Comparison of ENCODE assay signal across 8 mouse cellular contexts in the genomic region with DNA sequence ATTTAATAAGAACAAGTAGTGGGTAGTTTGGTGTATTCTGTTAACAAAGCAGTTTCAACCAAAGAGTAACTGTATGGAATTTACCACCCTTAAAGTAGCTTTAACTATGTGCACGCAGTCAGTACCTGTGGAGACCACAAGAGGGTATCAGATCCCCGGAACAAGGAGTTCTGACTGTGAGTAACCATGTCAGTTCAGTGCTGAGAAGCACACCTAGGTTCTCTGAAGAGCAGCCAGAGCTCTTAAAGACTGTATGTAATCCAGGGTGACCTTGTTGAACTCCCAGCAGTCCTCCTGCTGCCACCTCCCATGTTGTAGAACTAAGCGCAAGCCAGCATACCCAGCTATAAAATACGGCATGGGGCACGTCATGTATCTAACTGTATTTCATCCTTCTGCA. TPM values are rescaled to one million over a fixed set of nuclear protein-coding genes. Genes with fewer than 3 reads are reported as not detected.
DNase-seq lines count a peak whose midpoint lies in the region; ATAC-seq and TF ChIP-seq lines count a peak whose summit lies in the region.

No protein-coding gene starts in this region.

- peak overlapping the region; percentile 52 for H3K27ac ChIP-seq in intestine, postnatal 0 days (ENCODE audit: low read depth, low read length)
- no peak overlapping the region for H3K27ac ChIP-seq in liver, postnatal 0 days (ENCODE audit: low read depth)

- DNase-seq in B cell, adult 2 months = peak; percentile 74 to 79
- peak; percentile 49 to 60 for DNase-seq in cerebellum, postnatal 36 days
- DNase-seq in liver, postnatal 0 days = peak; percentile 64
- no peak for DNase-seq in frontal cortex, postnatal 25 days (ENCODE audit: low spot score in 2 of 2)

- peak; percentile 43 for ATAC-seq in granulocyte monocyte progenitor cell, adult 5-6 weeks (replicated peaks; ENCODE audit: poor library complexity, severe bottlenecking)
- ATAC-seq in intestine, postnatal 0 days = peak; percentile 20; the same call in 1 of the 2 replicates
- ATAC-seq in liver, postnatal 0 days = no peak
- peak; percentile 76 for ATAC-seq in neutrophil, adult 5-6 weeks (ENCODE audit: extremely low read depth, insufficient number of reproducible peaks, low FRiP score, poor library complexity, severe bottlenecking)

- peaks cover 35% of the 10 kb centered on the region for H3K4me1 ChIP-seq in E14TG2a.4 (replicated peaks; ENCODE audit: low read depth, low read length)
- no peaks in the 10 kb centered on the region for H3K4me1 ChIP-seq in intestine, postnatal 0 days (replicated peaks; ENCODE audit: control insufficient read depth, insufficient read depth, low read length)
- peaks cover 21% of the 10 kb centered on the region for H3K4me1 ChIP-seq in liver, postnatal 0 days (ENCODE audit: insufficient read depth)

- 22% methylated on average over 5 of the region's 5 CpGs for WGBS in intestine, postnatal 0 days
- 48% methylated on average over 5 of the region's 5 CpGs for WGBS in liver, postnatal 0 days (ENCODE audit: insufficient replicate concordance)

- no peak for TF ChIP-seq EP300 in liver, postnatal 0 days (IDR thresholded peaks at IDR 0.05; ENCODE audit: low read depth)

- H3K27me3 ChIP-seq in E14TG2a.4 (ENCODE audit: insufficient read depth, low read length) = no peaks in the 10 kb centered on the region
- H3K27me3 ChIP-seq in intestine, postnatal 0 days (replicated peaks; ENCODE audit: control insufficient read depth, insufficient read depth, low read length) = no peaks in the 10 kb centered on the region
- H3K27me3 ChIP-seq in liver, postnatal 0 days (ENCODE audit: insufficient read depth, low read length) = no peaks in the 10 kb centered on the region

- H3K4me3 ChIP-seq in E14TG2a.4 (replicated peaks; ENCODE audit: low read length) = 0 out of 2 replicates have a peak overlapping the region, but pooled peaks have one; percentile 5
- 0 out of 2 replicates have a peak overlapping the region, but pooled peaks have one; percentile 1 for H3K4me3 ChIP-seq in intestine, postnatal 0 days (ENCODE audit: low read depth, low read length)
- H3K4me3 ChIP-seq in liver, postnatal 0 days (ENCODE audit: low read depth, low read length) = no peak overlapping the region; the same call in 1 of the 2 replicates

- peak overlapping the region; percentile 80 for H3K4me2 ChIP-seq in intestine, postnatal 0 days (replicated peaks; ENCODE audit: low read depth)
- H3K4me2 ChIP-seq in liver, postnatal 0 days (ENCODE audit: low read depth, low read length) = peak overlapping the region; percentile 83

- TF ChIP-seq CTCF in E14TG2a.4 (conservative IDR thresholded peaks at IDR 0.05; ENCODE audit: low read length) = peak; percentile 89
- peak; percentile 86 for TF ChIP-seq CTCF in intestine, postnatal 0 days (IDR thresholded peaks at IDR 0.05; ENCODE audit: low read depth)
- TF ChIP-seq CTCF in liver, postnatal 0 days (IDR thresholded peaks at IDR 0.05; ENCODE audit: low read depth) = peak; percentile 85

- H3K36me3 ChIP-seq in E14TG2a.4 (ENCODE audit: insufficient read depth, low read length) = peaks cover 58% of the 10 kb centered on the region
- peaks cover 23% of the 10 kb centered on the region for H3K36me3 ChIP-seq in intestine, postnatal 0 days (ENCODE audit: control insufficient read depth, insufficient read depth)
- H3K36me3 ChIP-seq in liver, postnatal 0 days (replicated peaks; ENCODE audit: insufficient read depth, low read length) = peaks cover 46% of the 10 kb centered on the region

- H3K9ac ChIP-seq in intestine, postnatal 0 days (ENCODE audit: low read depth, low read length) = 0 out of 2 replicates have a peak overlapping the region, but pooled peaks have one; percentile 27
- no peak overlapping the region for H3K9ac ChIP-seq in liver, postnatal 0 days (replicated peaks)

- no peaks in the 10 kb centered on the region for H3K9me3 ChIP-seq in E14TG2a.4 (ENCODE audit: low read length)
- no peaks in the 10 kb centered on the region for H3K9me3 ChIP-seq in intestine, postnatal 0 days (ENCODE audit: control insufficient read depth)
- no peaks in the 10 kb centered on the region for H3K9me3 ChIP-seq in liver, postnatal 0 days (ENCODE audit: low read length)

RNA-seq across cellular contexts. Expression of gene Tmpo, which starts 14.2 kb away (rescaled TPM):
- 186 and 211 TPM in 2 replicates for total RNA-seq in granulocyte monocyte progenitor cell, adult 5-6 weeks (2014; fragmentation: Nextera tagmentation)
- total RNA-seq in granulocyte monocyte progenitor cell, adult 5-6 weeks (2017) = 339 and 445 TPM in 2 replicates
- 57.7 and 59.7 TPM in 2 replicates for polyA plus RNA-seq in intestine, postnatal 0 days (2015; fragmentation: Nextera tagmentation; extraction: Ambion mirVana)
- polyA plus RNA-seq in liver, postnatal 0 days (2015; fragmentation: Nextera tagmentation; extraction: Ambion mirVana) = 64.1 and 69.0 TPM in 2 replicates
- total RNA-seq in neutrophil, adult 5-6 weeks (2017) = 305 and 326 TPM in 2 replicates

RNA-seq across cellular contexts. Expression of gene Slc25a3, which starts 43.0 kb away (rescaled TPM):
- 534 and 562 TPM in 2 replicates for total RNA-seq in granulocyte monocyte progenitor cell, adult 5-6 weeks (2014; fragmentation: Nextera tagmentation)
- total RNA-seq in granulocyte monocyte progenitor cell, adult 5-6 weeks (2017) = 175 and 228 TPM in 2 replicates
- polyA plus RNA-seq in intestine, postnatal 0 days (2015; fragmentation: Nextera tagmentation; extraction: Ambion mirVana) = 1,127 and 1,178 TPM in 2 replicates
- polyA plus RNA-seq in liver, postnatal 0 days (2015; fragmentation: Nextera tagmentation; extraction: Ambion mirVana) = 341 and 344 TPM in 2 replicates
- total RNA-seq in neutrophil, adult 5-6 weeks (2017) = 245 and 253 TPM in 2 replicates

Comparison
In these comparisons a context has a peak if more than half of its experiments do, and no peak if none do; other contexts are left out.
1. DNase-seq: peak in B cell, adult 2 months (2 of 2), cerebellum, postnatal 36 days (2 of 2) and liver, postnatal 0 days (single experiment); none in frontal cortex, postnatal 25 days (0 of 2).
2. Peak in every context shown above with its lines, with median percentiles within 50 percentile points of each other: CTCF ChIP-seq.